Mouse (Mus musculus): ENCODE results near the gene Ifna4.

The Ifna4 gene

DNA sequence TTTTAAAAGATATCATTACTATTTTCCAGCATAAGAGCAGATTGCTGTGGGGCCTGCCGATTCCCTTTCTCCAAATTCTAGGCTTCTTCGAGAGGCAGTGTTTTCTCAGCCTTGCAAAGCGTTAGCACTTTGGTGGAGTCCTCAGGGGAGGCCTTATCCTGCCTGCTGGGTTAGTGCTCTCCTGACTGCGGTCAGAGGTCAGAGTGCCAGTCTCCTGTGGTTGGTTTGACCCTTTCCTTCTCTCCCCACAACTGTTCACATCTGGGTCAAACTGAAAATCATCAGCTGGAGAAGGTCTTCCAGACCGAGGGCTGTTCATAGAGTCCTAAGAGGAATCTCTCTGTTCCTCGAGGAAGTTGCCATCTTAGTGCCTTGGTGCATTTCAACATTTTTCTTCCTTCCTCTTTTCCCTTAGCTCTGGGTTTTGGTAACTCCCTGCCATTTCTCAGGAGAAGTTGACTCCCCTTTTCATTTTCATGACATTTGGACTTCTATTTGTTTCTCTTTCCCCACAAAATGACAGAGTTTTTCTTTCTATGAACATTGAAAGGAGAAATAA lies 23.4 kb downstream of the Ifna4 start:
- DNase-seq (ENCODE audit: low read depth, low spot score) = no peak

DNA sequence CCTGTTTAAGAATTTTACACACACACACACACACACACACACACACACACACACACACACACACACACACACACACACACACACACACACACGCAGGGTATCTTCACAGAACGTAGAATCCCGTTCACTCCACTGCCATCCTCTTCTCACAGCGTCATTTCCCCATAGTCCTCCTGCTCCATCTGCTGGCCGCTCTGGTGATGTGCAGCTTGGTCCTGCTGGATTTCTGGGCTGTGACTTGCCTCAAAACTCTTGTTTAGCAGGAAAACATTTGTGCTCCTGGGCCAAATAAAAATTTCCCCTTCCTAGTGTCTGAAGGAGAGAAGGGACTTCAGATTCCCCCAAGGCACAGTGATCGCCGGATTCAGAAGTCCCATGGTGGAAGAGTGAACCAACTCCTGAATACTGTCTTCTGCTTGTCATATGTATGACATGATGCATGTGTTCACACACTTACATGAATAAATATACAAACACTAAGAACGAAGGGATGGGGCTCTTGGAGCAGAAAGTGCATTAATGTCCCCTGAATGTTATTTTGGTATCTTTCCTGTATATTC lies 25.8 kb downstream of the Ifna4 start:
- DNase-seq (ENCODE audit: low read depth, low spot score) = peak; percentile 79

DNA sequence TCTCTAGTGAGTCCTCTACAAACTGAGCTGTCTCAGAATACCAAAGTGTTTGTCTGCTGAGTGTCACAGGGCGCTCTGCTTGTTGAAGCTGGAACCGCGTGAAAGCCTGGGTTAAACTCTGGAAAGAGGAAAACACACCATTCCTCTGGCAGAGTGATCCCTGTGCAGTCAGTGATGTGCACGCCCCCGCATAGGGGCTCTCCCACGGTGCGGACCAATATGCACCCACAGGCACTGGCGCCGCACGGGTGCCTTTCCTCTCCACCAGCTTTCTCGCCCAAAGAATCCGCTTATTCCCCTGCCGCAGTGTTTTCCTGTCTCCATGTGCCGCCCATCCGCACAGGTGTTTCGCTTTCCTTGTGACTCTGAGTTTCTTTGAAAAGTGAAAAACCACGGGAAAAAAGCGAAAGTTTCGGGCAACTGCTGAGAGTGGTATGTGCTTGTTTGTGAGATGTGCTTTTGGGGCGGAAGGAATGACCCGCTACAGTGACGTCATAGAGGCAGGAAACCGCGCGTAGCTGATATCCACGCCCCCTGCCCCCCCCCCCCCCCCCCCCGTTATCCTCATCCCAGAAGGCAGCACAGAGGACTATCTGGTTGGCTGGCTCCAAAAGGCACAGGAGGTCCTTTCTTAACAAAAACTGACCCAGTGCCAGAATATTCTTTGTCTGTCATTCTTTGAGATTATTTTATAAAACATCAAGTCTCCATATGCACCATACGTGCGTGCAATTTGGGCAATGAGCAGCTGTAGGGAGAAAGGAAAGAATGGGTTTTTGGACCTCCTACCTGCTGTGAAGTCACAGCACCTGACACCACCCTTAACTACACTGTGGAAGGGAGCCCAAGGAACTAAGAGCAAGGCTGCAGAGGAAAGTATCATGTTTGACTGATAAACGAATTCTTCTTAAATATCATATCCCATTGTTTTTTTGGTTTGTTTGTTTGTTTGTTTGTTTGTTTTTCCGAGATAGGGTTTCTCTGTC lies 26.6 kb downstream of the Ifna4 start:
- DNase-seq (ENCODE audit: low read depth, low spot score) = peak; percentile 32

DNA sequence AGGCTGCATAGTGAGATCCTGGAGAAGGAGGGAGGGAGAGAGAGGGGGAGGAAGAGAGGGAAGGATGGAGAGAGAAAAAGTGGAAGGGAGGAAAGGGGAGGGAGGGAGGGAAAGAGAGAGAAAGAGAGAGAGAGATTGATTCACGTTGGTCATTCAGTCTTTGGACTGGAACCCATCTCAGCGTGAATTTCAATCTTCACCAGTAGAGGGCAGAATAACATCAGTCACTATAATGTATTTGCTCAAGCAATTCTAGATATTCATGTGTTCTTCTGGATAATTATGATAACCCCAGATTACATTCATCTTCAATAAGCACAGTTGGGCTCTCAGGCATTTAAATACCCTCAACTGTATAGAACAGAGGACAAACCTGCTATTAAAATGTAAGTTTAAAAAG lies 31.0 kb downstream of the Ifna4 start:
- peak; percentile 18 for DNase-seq (ENCODE audit: low read depth, low spot score)

DNA sequence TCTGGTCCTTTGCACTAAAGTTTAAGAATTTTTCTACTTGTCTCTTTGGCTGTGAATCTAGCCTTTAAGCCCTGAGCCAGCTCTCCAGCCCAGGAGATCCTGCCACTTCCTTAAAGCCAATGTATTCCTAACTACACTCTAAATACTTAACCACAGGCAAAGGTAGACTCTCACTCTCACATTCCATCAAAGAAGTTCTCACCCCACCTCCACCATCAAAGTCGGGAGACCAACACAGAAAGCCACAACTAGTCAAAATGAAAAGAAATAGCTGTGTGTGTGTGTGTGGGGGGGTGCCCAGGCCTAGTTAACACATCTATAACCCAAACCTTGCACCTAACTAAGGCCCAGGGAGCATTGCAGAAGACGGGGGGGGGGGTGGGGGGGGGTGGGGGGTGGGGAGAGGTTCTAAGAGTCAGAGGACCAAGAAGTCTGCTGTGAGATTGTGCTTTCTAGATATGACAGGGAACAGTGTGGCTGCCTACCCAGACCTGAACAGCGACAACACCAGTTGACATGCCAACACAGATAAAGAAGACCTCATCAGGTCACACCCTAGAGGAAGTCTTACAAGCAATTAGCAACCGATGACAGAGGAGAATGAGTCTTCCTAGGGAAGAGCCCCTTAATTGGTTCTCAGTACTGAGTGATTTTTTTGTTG lies 33.9 kb downstream of the Ifna4 start:
- no peak for DNase-seq (ENCODE audit: low read depth, low spot score)

DNA sequence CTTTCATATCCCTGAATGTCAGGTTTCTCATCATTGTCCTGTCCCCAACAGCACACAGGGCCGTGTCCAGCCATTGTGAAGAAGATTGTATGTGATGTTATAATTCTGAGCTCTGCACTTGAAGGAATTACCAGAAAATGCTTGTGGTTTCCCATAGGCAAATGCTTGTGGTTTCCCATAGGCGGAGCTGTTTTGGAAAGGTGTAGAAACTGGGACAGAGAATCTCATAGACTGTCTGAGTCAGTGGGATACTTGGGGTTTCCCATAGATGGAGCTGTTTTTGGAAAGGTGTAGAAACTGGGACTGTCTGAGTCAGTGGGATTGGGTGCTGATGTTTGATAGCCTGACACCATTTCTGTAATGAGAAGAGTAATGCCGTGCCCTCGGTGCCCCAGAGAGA lies 34.9 kb downstream of the Ifna4 start:
- DNase-seq (ENCODE audit: low read depth, low spot score) = peak; percentile 20

DNA sequence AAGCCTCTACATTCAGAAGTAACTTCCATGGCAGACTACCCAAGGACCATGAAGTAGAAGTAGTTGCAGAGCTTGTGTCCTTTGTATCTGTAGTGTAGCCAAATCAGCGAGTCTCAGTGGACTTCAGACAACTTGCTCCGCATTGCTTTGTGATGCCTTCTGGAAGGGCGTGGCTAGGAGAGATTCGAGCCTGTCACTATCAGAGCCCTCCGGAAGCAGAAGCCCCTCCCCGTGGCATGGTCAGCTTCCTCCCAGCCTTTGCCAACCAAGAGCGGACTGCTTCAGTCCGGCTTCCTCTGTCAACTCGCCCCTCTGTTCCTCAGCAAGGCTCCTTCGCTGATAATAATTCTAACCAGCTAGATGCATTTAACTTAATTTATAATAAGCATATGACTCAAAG lies 36.6 kb downstream of the Ifna4 start:
- DNase-seq (ENCODE audit: low read depth, low spot score) = no peak

DNA sequence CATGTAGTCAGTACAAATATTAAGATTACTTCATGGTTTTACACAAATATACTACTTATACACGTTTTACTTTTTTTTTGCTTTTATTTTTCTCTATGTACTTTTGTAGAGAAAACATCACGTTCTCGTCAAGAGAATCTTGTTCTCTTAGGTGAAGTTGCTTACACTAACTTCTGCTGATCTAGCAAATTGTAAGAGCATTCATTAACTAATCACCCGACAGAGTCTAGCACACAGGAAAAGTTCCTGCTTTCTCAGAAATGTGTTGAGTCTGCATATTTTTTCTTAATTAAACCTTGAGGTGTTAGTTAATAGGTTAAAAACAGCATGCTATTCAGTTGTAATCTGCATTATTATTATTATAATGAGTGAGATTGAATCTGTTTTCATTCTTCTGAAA lies 37.1 kb downstream of the Ifna4 start:
- no peak for DNase-seq (ENCODE audit: low read depth, low spot score)

DNA sequence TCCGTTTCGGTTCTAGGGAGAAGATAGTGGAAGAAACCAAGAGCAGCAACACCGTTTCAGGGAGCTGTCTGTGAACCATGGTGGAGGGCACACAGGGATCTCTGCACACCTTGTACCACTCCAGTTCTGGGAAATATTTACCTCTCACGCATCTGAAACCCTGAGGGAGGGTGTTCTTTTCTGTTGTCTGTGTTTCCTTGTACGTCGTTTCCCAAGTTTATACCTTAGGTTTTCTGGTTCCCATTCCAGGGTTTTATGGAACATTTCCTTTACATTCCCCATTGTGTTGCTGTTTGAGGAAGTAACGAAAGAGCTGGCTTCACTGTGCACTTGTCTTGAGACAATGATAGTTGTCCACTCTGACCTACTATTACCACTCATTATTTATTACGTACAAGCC lies 38.4 kb downstream of the Ifna4 start, which contains the start of gene Ifne:
Gene Ifne (minus strand): TSS at position 101 of the 400 bp plus-strand sequence.
- no peak for DNase-seq (ENCODE audit: low read depth, low spot score)

DNA sequence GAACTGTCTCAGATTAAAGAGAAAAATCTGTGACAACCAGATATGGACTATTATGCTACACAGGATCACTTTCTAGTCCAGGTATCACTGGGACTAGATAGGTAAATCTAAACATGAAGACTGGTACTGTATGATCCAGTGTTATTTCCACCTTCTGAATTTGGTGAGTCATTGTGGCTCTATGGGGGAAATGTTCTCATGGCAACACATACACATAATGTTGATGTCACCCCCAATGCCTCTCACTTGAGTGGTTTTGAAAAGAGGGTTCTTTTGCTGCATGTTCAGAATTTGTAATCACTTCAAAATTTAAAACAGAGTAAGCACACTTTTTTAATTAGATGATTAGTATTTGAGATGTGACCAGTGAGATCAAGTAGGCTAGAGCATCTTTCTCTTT lies 46.6 kb downstream of the Ifna4 start:
- no peak for DNase-seq (ENCODE audit: low read depth, low spot score)

Data from ZHBTc4 (cell line).